Mouse (Mus musculus): ENCODE results near the gene Tns3.

Tns3 gene

DNA sequence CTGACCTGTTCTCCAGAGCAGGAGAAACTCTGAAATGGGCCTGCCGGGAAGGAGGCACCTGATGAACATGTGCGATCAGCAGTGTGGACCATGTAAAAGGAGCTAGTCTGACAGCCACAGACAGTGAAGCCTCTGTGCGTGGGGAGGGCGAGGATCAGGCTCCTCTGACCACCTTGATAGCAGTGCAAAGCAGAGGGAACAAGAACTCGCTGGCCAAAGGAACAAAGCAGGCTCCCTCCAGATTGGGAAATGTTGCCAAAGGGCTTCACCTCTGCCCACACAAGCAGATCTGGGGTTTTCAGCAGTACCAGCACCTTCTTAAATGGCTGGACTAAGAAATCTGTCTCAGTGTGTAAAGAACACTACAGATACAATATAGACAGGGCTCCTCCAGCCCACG lies 229.2 kb downstream of the Tns3 start:
- DNase-seq (ENCODE audit: low spot score): no peak

DNA sequence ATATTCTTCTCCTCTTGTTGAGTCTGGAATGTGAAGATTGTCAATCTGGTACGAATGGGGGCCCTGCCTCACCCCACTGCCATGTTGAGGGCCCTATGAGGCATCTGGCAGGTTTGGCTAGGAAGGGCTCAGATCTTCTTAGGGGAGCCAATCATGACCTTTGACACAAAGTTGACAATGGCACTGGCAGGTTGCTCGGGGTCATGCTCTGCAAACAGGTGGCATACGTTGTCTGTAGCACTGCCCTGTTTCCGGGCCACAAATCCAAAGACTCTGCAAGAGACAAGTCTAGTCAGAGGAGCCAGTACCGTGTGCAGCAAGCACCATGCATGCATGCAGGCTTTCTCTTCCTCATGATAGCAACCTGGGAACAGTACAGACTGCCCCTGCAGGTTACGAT lies 230.0 kb downstream of the Tns3 start:
- no peak for DNase-seq (ENCODE audit: low spot score)

DNA sequence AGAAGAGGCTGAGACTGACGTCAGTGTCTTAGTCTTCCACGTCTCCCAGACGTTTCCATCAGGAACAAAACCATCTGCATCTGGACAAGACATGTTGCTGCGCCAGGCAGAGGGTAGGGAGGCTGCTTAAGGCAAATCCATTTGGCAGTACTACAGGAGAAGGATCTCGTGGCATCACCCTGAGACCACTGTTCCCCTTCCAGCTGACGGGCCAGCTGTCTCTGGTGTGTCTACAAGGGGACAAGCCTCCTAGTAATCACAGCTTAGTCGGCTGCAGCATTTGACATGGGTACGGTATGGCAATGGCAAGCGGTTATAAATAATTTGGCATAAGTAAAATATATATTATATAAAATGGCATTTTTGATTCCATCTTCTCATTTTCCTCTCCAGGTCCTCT lies 230.9 kb downstream of the Tns3 start:
- no peak for DNase-seq (ENCODE audit: low spot score)

DNA sequence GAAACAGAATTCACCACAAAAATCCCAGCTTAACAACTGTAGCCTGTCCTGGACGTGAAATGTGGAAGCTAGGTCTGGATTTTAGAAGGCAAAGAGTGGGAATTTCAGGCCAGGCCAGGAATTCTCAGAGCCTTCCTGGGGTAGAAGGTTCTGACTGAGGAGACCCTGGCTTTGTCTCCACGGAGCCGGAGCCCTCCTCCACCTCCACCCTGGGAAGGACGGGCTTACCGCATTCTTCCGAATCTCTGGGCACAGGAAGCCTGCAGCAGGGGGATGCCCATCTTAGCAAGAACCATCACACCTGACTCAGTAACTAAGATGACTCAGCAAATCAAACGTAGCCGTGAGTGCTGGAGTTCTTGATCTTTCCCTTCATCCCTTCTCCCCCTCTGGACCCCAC lies 231.4 kb downstream of the Tns3 start:
- no peak for DNase-seq (ENCODE audit: low spot score)

DNA sequence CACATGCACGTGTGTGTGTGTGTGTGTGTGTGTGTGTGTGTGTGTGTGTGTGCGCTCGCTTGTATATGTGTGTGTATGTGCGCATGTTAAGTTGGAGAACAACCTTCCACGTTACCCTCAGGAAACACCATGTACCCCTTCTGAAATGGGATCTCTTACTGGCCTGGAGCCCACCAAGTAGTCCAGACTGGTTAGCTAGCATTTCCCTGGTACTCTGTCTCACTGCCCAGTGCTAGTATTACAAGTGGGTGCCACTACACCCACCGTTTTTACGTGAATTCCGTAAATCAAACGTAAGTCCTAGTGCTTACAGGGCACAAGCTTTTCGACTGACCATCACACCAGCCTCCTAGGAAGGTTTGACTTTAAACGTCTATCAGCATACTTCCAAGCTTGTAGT lies 236.7 kb downstream of the Tns3 start:
- no peak for DNase-seq (ENCODE audit: low spot score)

DNA sequence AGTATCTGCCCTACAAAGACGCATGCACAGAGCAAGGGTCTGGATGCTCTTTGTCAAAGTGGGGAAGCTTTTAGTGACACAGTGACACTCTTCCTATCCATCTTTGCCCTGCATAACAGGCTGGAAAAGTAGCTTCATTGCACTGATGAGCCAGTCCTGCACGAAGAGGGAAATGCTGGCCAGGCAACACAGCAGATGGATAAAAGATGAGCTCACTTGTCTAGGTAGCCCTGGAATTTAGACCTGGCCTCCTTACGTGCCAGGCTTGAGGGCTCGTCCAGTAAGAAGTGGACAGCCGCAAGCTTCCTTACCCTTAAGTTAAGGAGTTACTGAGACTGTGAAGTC lies 239.1 kb downstream of the Tns3 start:
- no peak for DNase-seq (ENCODE audit: low spot score)

DNA sequence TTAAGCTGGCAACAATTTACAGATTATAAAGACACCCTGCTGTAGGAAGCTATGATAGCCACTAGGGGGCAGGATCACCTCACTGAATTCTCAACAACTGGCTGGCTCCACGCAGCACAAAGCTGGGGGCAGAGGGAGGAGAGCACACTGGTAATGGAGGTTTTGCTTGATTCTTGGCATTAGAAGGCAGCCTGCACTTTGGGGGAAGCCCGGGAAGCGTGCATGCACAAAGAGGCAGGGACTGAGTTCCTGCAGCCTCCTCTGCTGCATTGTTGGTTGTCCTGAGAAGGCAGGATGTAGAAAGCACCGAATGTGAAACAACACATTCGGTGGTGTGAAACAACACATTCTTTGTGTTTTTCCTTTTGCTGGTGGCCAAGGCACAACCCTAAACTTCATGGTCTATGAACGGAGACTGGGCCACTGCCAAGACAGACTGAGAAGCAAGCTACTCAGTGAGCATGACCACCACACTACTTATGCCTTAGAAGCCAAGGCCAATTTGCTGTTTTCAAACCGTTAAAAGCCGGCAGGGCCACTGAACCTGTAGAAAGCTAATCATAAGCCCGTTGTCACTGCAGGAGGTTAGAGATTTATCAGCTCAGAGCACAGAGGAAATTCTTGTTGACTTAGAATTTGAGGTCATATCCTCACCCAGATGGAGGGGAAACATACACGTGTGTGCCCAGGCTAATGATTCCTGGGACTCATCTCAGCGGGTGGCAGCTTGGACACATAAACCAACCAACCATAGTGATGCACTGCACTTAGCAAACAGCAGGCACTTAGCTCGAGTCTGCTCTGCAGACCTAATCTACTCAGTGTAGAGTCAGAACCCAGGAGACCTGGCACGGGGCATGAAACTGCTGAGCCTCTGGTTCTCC lies 239.8 kb downstream of the Tns3 start:
- peak; percentile 92 for DNase-seq (ENCODE audit: low spot score)

DNA sequence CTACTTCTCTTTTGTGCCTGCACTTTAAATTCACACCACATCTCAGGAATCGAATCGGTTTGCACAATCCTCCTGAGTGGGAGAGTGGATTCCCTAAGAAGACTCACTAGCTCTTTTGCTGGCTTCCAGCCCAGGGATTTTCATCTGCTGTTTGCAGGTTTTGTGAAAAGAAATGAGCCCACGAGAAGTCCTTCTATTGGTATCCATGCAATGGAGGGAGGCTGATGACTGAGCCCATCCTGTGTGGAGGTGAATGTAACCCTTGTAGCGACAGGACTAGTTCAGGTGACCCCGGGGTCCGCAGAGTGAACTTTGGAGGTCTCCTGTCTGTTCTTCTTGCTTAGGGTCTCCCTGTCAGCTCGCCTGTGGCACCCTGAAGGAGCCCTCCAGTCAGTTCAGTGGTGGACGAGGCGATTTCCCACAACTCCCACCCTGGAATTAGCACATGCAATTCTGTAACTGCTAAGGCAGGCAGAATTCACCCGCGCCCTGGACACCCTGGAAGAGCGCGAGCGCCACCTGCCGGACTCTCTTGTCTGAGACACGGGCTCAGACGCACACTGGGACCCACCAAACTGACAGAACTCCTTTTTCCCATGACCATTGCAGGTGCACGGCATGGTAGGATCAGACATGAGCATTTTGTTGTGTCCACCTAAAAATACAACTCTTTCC lies 259.0 kb downstream of the Tns3 start:
- DNase-seq (ENCODE audit: low spot score): peak; percentile 86

DNA sequence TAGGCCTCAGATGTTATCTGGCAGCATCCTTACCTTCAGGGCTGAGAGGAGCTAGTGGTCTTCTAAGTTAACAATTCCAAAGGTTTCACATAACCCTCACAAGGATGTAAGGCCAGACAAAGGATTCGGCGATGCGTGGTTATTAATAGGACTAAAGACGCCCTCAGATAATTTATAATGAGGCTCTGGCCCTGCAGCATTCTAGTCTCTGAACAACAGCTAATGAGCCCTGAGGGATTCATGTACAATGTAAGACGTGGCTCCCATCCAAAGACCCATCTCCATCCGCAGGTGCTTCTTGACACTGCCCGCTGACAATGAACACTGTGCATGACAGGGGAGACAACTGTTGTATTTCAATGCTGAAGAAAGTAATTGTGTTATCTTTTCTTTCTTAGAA lies 263.0 kb downstream of the Tns3 start:
- DNase-seq (ENCODE audit: low spot score): peak; percentile 75

DNA sequence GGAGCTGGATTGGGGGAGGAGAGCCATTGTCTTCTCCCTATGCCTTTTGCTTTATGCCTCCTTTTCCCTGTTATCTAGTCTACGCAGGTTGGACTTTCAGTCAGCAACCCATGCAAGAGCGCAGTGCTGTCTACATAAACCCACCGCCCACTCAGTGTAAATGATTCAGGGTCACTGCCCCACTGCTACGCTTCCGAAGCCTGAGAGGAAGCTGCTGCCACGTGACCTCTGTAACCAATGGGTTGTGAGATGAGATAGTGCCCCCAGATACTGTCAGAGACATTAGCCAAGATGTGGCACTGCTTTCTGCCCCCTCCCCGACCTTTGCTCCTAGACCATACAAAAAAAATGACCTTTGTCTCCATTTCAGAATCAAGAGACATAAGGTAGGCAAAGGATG lies 268.0 kb downstream of the Tns3 start:
- DNase-seq (ENCODE audit: low spot score): no peak

DNA sequence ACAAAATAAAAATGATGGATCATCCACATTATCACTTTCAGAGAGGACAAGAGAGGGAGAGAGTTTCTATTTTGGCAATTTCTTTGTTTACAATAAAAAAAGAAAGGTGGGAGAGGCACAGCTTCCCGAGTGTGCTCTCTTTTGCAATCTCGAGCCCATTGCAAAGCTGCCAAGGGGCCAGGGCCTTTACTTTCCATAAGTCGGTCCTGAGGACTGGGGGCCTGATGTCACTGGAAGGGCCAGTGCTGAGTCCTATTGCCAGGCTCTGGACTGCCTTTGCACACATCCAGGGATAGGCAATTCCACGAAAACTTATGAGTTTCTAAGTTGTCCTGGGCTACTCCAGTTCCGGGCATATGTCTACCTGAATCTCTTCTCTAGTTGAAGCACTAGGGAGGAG lies 272.8 kb downstream of the Tns3 start:
- DNase-seq (ENCODE audit: low spot score): no peak

DNA sequence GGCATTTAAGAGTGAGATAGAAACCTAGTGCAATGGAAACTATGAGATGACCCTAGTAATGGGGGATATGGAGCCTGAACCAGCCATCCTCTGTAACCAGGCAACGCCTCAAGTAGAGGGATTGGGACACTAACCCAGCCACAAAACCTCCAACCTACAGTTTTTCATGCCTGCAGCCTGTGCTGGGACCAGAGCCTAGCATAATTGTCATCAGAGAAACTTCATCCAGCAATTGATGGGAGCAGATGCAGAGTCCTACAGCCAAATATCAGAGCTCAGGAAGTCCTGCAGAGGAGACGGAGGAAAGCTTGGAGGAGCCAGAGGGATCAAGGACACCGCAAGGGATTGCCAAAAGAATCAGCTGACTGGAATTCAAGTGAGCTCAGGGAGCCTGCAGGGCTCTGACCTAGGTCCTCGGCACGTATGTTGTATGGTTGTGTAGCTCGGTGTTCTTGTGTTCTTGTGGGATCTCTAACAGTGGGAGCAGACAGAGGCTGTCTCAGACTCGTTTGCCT lies 278.4 kb downstream of the Tns3 start:
- no peak for DNase-seq (ENCODE audit: low spot score)

Measured in retina, embryonic 14.5 days (tissue).